Mouse (Mus musculus) c-Kit-positive CD71-negative TER-119-negative erythroid progenitor cells, embryonic 14.5 days (primary cell): Measurements from ENCODE around the gene Ppfia1.
A peak's percentile ranks its signal among the peaks of the same experiment; 100 is the strongest.

Experiments used
- DNase-seq: peaks from one replicate; pipeline ENCODE4 v3.0.0-alpha.2; 2013; ENCODE audit warnings: low read depth

Ppfia1 gene

GRCm38 (mm10) chr7:144489067-144489774 lies 64.3 kb downstream of the Ppfia1 start:
- peak; percentile 50 for DNase-seq

GRCm38 (mm10) chr7:144480314-144480713 lies 73.2 kb downstream of the Ppfia1 start:
- no peak for DNase-seq

- no peak for DNase-seq
Measured at GRCm38 (mm10) chr7:144479569-144479968, 74.0 kb downstream of the Ppfia1 start.

GRCm38 (mm10) chr7:144475741-144476140 lies 77.8 kb downstream of the Ppfia1 start:
- DNase-seq = no peak

GRCm38 (mm10) chr7:144473486-144473885 lies 80.0 kb downstream of the Ppfia1 start:
- no peak for DNase-seq

GRCm38 (mm10) chr7:144471103-144471502 lies 82.4 kb downstream of the Ppfia1 start:
- no peak for DNase-seq

- no peak for DNase-seq
Measured at GRCm38 (mm10) chr7:144470545-144471059, 82.9 kb downstream of the Ppfia1 start, which contains the start of gene Cttn. Gene Cttn (minus strand): TSS chr7:144471009.

GRCm38 (mm10) chr7:144469908-144470544 lies 83.5 kb downstream of the Ppfia1 start:
- no peak for DNase-seq

GRCm38 (mm10) chr7:144469181-144469641 lies 84.3 kb downstream of the Ppfia1 start:
- no peak for DNase-seq

- DNase-seq = no peak
Measured at GRCm38 (mm10) chr7:144468741-144469140, 84.8 kb downstream of the Ppfia1 start.

- no peak for DNase-seq
Measured at GRCm38 (mm10) chr7:144462577-144462976, 91.0 kb downstream of the Ppfia1 start.

- DNase-seq = no peak
Measured at GRCm38 (mm10) chr7:144461246-144461902, 92.2 kb downstream of the Ppfia1 start.

- no peak for DNase-seq
Measured at GRCm38 (mm10) chr7:144458881-144459280, 94.6 kb downstream of the Ppfia1 start.

GRCm38 (mm10) chr7:144450661-144451060 lies 102.9 kb downstream of the Ppfia1 start:
- no peak for DNase-seq

- no peak for DNase-seq
Measured at GRCm38 (mm10) chr7:144449637-144450570, 103.6 kb downstream of the Ppfia1 start.

GRCm38 (mm10) chr7:144448186-144448585 lies 105.3 kb downstream of the Ppfia1 start:
- DNase-seq = no peak

- DNase-seq = peak; percentile 52
Measured at GRCm38 (mm10) chr7:144447146-144447545, 106.4 kb downstream of the Ppfia1 start.

- DNase-seq = no peak
Measured at GRCm38 (mm10) chr7:144444788-144445187, 108.7 kb downstream of the Ppfia1 start.

- DNase-seq = no peak
Measured at GRCm38 (mm10) chr7:144441976-144442375, 111.6 kb downstream of the Ppfia1 start.

GRCm38 (mm10) chr7:144441466-144441865 lies 112.1 kb downstream of the Ppfia1 start:
- no peak for DNase-seq

GRCm38 (mm10) chr7:144438811-144439210 lies 114.7 kb downstream of the Ppfia1 start:
- no peak for DNase-seq

- no peak for DNase-seq
Measured at GRCm38 (mm10) chr7:144432920-144433319, 120.6 kb downstream of the Ppfia1 start.
